Mouse (Mus musculus) embryonic fibroblast, embryonic 13.5 days (primary cell): ENCODE results near the gene Olfr1257. TPM values are rescaled to one million over a fixed set of nuclear protein-coding genes. Genes with fewer than 3 reads are reported as not detected.
"Not testable (repeated sequence)": the region's sequence is repeated elsewhere in the genome, so short reads cannot be mapped to it uniquely, and the experiment has no call there.

ENCODE experiments used
- H3K27ac ChIP-seq: 2 replicates; pipeline ENCODE4 v1.5.1; 2012; ENCODE audit warnings: low read length, control low read depth, inconsistent platforms; ENCODE audit not compliant: insufficient read depth
- H3K4me1 ChIP-seq: 2 replicates; pipeline ENCODE4 v1.6.1; 2011; ENCODE audit warnings: low read length; ENCODE audit not compliant: control insufficient read depth, insufficient read depth
- H3K4me3 ChIP-seq: 2 replicates; pipeline ENCODE4 v1.5.1; 2011; ENCODE audit warnings: mild to moderate bottlenecking, control low read depth, low read length; ENCODE audit not compliant: insufficient read depth
- CTCF ChIP-seq: IDR thresholded peaks from 2 replicates; pipeline ENCODE4 v1.5.1; 2011; ENCODE audit warnings: mild to moderate bottlenecking, control low read depth, low read length, moderate library complexity, borderline replicate concordance; ENCODE audit not compliant: insufficient read depth
- POLR2A ChIP-seq: IDR thresholded peaks from 2 replicates; pipeline ENCODE4 v1.6.1; 2011; ENCODE audit warnings: low read depth, mild to moderate bottlenecking, control low read depth, low read length, moderate library complexity
- polyA plus RNA-seq: library from polyadenylated mRNA; stranded (reverse); fragments of >200 nt; gene quantifications from 2 replicates; pipeline ENCODE4 v1.2.4, GENCODE M21; 2011; ENCODE audit warnings: low read depth; ENCODE audit not compliant: missing spikeins, insufficient read length

Olfr1257 gene
- polyA plus RNA-seq, result not detected in 2 replicates

DNA sequence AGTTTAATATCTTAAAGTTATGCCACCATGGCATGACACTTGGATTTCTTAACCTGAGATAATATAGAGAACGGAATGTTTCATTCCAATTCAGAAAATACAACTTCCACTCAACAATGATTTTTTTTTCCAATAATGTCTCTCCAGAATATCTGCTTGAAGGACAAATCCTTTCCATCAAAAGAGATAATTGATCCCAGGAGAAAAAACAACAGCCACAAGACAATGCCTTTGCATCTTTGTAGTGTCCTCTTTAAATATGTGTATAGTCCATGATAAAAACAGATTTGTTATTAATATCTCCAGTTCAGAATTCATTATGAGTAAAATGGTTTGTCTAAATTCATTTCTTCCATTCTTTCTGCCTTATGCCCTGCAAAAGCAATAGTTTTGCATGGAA lies at the start of gene Olfr1257:
Gene Olfr1257, plus strand, starts transcription at position 301 of the 400 bp plus-strand sequence.
- no peak for TF ChIP-seq CTCF
- TF ChIP-seq POLR2A, result no peak
- Histone ChIP-seq H3K4me1 (no peaks in the 10 kb centered on the region), H3K4me3 (no peak within 1 kb of the TSS), H3K27ac (no peak within 1 kb of the TSS)

DNA sequence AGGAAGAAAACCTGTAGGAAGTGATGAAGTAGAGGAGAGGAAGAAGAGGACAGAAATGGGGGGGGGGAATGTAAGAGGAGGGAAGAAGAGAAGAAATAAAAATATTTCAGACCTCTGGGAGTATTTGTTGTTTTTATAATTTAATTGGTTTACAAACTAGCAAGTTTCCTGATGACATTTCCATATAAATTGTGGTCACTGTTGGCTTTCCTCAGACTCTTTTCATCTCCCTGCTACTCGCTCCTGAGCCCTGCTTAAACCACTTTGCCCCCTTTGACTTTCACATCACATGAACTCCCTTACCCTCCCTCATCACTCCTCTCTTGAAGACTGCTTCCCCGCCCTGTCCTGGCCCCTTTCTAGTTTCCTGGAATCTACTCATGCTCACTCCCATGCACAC lies 36.8 kb upstream of the Olfr1257 start, which contains the start of gene Olfr1256:
Gene Olfr1256, minus strand, starts transcription at position 101 of the 400 bp plus-strand sequence.
- Histone ChIP-seq H3K27ac (no peak within 1 kb of the TSS), H3K4me1 (no peaks in the 10 kb centered on the region), H3K4me3 (no peak within 1 kb of the TSS)
- no peak for TF ChIP-seq POLR2A
- no peak for TF ChIP-seq CTCF

DNA sequence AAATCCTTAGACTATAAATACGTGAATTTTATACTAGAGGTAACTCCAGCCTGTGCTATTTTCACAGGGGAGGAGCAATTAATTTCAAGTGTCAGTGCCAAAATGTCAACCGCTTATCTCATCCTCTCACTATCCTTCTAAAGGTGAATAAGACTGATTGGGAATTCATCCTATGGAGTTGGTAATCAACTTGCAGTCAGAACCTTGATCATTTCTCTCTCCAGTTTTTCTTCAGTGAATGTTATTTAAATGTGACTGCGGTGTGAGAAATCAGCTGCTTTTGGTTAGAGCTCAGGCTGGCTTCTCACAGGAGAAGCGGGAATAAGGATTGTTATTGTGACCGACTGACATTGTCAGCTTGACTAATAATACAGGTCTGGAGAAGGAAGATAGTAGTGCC lies 30.1 kb upstream of the Olfr1257 start, which contains the start of gene Olfr48:
Gene Olfr48, minus strand, starts transcription at position 101 of the 400 bp plus-strand sequence.
- TF ChIP-seq POLR2A (no peak), CTCF (no peak)
- no peak within 1 kb of the TSS for H3K27ac ChIP-seq
- H3K4me3 ChIP-seq, result no peak within 1 kb of the TSS
- no peaks in the 10 kb centered on the region for H3K4me1 ChIP-seq

DNA sequence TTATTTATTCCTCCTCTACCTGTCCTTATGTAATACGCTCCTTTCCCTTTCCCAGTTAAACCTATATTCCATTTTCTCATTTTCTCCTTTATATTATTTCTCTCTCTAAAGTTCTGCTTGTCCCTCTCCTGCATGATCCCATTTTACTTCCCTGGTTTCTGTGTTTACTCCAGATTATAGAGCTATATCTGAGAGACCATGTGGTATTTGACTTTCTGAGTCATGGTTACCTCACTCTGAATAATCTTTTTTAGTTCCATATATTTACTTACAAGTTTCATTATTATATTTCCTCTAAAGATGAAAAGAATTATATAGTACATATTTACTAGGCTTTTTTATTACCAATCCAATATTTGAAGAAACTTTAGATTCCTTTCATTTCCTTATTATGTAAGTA lies 29.0 kb upstream of the Olfr1257 start:
- no peak overlapping the region for H3K27ac ChIP-seq
- TF ChIP-seq CTCF (no peak), POLR2A (no peak)
- no peaks in the 10 kb centered on the region for H3K4me1 ChIP-seq
- H3K4me3 ChIP-seq, result no peak overlapping the region

DNA sequence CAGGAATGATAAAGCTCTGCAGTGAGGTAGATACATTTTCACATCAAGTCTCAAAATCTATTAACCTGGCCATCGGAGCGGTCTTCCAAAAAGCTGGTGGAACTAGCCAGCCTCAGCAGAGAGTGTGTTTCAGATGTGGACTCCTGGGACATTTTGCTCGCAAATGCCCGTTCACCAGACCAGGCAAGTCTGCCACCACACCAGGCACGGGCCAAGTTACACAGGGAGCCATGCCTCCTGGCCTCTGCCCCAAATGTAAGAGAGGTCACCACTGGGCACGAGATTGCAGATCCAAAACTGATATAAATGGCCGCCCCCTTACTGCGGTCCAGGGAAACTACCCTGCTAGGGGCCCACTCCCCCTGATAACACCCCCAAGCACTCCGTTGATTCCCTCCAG lies 34.4 kb downstream of the Olfr1257 start:
- not testable (repeated sequence) for H3K4me1 ChIP-seq, H3K27ac ChIP-seq, H3K4me3 ChIP-seq

DNA sequence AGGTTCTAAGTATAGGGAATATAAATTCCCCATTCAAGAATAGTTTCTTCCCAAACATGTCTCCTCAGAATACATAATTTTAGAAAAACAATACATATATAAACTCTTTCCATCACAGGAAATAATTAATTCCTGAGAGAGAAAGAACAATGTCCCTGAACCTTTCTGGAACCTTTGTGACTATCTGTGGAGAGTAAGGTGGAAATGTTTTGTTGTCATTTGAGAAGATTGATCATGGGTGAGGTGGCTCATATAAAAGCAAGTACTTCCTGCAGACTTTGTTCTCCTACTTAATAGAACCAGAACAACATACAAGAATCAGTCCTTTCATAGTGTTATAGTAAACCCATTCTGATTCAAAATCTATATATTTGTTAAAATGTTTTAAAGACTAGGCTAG lies 48.8 kb downstream of the Olfr1257 start, which contains the start of gene Olfr1258:
Gene Olfr1258, plus strand, starts transcription at position 301 of the 400 bp plus-strand sequence.
- TF ChIP-seq POLR2A, result no peak
- no peak for TF ChIP-seq CTCF
- H3K27ac ChIP-seq, result no peak within 1 kb of the TSS
- H3K4me3 ChIP-seq, result no peak within 1 kb of the TSS
- no peaks in the 10 kb centered on the region for H3K4me1 ChIP-seq

Other genes starting within 250 kb of the Olfr1257 start
- gene Olfr1249, start 243.5 kb upstream of the Olfr1257 start, polyA plus RNA-seq, result not detected in 2 replicates
- not detected in 2 replicates for gene Olfr1250, start 217.0 kb upstream of the Olfr1257 start, polyA plus RNA-seq
- not detected in 2 replicates for gene Olfr1251, start 206.5 kb upstream of the Olfr1257 start, polyA plus RNA-seq
- not detected in 2 replicates for gene Olfr1252, start 153.4 kb upstream of the Olfr1257 start, polyA plus RNA-seq
- gene Olfr1253, start 121.3 kb upstream of the Olfr1257 start, polyA plus RNA-seq, result not detected in 2 replicates
- not detected in 2 replicates for gene Olfr1254, start 84.8 kb upstream of the Olfr1257 start, polyA plus RNA-seq
- not detected in 2 replicates for gene Olfr1255, start 66.4 kb upstream of the Olfr1257 start, polyA plus RNA-seq
- not detected in 2 replicates for gene Olfr1256, start 36.9 kb upstream of the Olfr1257 start, polyA plus RNA-seq
- gene Olfr48, start 30.2 kb upstream of the Olfr1257 start, polyA plus RNA-seq, result not detected in 2 replicates
- gene Olfr1258, start 48.9 kb downstream of the Olfr1257 start, polyA plus RNA-seq, result not detected in 2 replicates
- gene Olfr1259, start 70.2 kb downstream of the Olfr1257 start, polyA plus RNA-seq, result not detected in 2 replicates
- not detected in 2 replicates for gene Olfr1260, start 95.9 kb downstream of the Olfr1257 start, polyA plus RNA-seq
- not detected in 2 replicates for gene Olfr1261, start 112.8 kb downstream of the Olfr1257 start, polyA plus RNA-seq
- not detected in 2 replicates for gene Olfr1262, start 121.7 kb downstream of the Olfr1257 start, polyA plus RNA-seq
- gene Olfr1263, start 133.7 kb downstream of the Olfr1257 start, polyA plus RNA-seq, result not detected in 2 replicates
- gene Olfr1264, start 147.1 kb downstream of the Olfr1257 start, polyA plus RNA-seq, result not detected in 2 replicates
- gene Olfr1265, start 156.9 kb downstream of the Olfr1257 start, polyA plus RNA-seq, result not detected in 2 replicates
- gene Olfr140, start 185.2 kb downstream of the Olfr1257 start, polyA plus RNA-seq, result not detected in 2 replicates
- not detected in 2 replicates for gene Olfr1269, start 243.0 kb downstream of the Olfr1257 start, polyA plus RNA-seq